Mouse (Mus musculus): ENCODE data around the gene Epas1.

The Epas1 gene

GRCm38 (mm10) chr17:86828500-86828899 is 75.0 kb downstream of the Epas1 start:
- DNase-seq (ENCODE audit: low spot score): no peak

DNA sequence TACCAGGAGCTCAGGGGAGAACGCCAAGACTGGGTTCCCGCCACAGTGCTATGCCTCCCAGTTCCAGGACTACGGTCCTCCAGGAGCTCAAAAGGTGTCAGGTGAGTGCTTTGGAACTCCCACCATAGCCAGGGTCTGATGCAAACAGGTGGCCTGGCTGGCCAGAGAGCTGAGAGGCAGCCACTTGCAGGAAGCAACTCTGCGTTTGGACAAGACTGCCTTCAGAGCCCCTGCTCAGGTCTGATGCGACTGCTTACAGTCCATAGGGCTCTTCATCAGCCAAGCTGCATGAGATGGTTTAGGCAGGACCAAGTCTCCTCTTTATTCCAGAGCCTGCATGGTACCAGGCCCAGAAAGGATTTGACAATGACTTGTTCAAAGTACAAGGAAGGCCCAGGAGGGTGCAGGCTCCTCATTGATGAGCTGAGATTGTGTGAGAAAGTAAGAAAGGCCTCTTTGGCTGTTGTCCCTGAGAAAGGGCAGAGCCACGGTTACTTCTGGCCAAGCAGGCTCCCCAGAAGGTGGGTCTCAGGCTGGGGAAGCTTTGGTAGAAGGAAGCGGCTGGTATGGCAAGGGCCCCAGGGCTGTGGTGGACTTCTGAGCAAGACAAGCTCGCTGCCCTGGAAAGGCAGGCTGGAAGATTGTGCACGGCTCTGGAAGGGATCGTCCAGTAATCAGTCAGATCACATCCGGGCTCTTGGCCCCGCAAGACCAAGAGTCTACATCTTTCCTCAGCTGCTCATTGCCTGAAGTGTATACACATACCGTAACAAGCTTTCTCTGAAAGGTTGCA is 76.1 kb downstream of the Epas1 start:
- DNase-seq (ENCODE audit: low spot score): no peak

DNA sequence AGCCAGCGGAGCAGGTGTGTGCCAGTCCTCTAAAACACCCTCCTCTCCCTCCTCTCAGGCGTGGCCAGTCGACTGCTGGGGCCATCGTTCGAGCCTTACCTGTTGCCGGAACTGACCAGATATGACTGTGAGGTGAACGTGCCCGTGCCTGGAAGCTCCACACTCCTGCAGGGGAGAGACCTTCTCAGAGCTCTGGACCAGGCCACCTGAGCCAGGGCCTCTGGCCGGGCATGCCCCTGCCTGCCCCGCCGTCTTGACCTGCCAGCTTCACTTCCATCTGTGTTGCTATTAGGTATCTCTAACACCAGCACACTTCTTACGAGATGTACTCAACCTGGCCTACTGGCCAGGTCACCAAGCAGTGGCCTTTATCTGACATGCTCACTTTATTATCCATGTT is 77.4 kb downstream of the Epas1 start:
- no peak for DNase-seq (ENCODE audit: low spot score)

GRCm38 (mm10) chr17:86832562-86833327 is 79.2 kb downstream of the Epas1 start:
- peak; percentile 33 for DNase-seq (ENCODE audit: low spot score)

GRCm38 (mm10) chr17:86833945-86834344 is 80.4 kb downstream of the Epas1 start:
- no peak for DNase-seq (ENCODE audit: low spot score)

DNA sequence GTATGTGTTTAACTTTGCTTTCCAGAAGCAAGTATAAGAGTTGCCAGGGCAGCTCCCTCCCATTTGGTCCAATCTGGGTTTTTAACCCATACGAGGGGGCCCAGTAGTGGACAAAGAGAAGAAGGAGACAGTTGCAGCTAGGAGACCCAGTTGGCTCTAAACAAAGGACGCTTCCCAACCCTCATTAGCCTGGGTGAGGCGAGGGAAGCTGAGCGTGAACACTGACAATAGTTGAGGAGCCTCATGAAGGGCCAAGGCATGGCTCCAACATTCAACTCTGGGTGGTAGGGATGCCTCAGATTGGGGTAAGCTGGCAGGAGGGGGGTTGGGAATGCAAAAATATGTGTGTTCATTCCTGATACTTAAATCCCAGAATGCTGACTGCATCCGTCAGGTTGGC is 85.8 kb downstream of the Epas1 start:
- DNase-seq (ENCODE audit: low spot score): peak; percentile 63

DNA sequence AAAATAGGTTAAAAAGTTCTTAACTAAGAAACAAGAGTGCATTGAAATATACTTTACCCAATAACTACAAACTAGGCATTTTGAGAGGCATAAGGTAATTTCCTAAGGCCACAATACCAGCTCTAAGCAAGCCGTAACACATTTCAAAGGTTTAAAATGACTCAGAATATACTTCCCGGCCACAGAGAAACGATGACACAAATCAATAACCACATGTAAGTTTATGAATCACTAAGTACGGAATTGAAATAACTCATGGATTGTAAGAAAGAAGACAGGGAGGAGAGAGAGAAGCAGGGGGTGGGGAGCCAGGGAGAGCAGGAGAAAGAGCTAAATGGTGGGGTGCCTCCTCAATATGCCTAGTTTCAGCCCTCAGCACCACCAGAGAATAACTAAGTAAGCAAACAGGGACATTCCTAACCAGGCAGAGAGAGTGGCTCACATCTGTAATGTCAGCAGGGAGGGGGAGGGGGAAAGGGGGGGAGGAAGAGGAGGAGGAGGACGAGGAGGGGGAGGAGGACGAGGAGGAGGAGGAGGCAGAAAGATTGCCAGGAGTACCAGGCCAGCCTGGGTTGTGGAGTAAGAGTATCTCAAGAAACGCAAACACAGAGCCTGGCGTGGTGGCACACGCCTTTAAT is 97.3 kb downstream of the Epas1 start:
- DNase-seq (ENCODE audit: low spot score): no peak

GRCm38 (mm10) chr17:86851782-86852181 is 98.3 kb downstream of the Epas1 start:
- no peak for DNase-seq (ENCODE audit: low spot score)

DNA sequence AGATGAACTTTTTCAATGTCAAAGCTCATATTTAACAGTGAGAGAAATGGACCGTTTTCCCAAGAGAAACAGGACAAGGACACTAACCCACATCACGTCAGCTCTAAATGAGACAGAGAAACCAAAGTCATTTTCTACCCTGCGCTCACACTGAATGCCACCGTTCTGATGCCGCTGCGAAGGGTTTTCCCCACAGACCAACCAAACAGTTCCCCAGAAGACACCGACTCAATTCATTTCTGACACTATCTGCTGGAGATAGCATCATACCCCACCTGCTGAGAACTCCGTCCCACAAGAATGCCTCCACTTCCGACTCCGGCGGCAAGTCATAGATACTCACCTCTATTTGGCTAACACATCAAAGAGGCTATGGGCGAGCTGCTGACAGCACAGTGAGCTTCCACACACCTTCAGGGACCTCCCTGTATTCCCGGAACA is 99.1 kb downstream of the Epas1 start:
- DNase-seq (ENCODE audit: low spot score): no peak

DNA sequence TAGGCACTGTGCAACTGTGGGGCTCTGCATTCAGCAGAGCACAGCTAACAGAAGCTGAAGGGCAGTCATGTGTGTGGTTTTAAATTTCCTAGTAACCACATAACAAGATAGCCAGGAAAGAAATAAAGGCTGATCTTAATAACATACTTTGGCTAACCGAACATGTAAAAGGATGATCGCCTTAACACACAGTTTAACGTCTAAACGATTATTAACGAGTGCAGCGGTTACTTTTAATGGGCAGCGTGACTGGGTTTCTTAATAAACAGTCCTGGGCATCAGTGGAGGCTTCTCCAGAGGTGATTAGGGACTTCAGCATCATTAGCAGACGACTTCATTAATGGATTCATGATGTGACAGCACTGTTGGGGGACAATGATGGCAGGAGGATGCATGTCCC is 117.1 kb downstream of the Epas1 start:
- peak; percentile 42 for DNase-seq (ENCODE audit: low spot score)

- no peak for DNase-seq (ENCODE audit: low spot score)
Measured at GRCm38 (mm10) chr17:86872643-86873042, 119.1 kb downstream of the Epas1 start.

DNA sequence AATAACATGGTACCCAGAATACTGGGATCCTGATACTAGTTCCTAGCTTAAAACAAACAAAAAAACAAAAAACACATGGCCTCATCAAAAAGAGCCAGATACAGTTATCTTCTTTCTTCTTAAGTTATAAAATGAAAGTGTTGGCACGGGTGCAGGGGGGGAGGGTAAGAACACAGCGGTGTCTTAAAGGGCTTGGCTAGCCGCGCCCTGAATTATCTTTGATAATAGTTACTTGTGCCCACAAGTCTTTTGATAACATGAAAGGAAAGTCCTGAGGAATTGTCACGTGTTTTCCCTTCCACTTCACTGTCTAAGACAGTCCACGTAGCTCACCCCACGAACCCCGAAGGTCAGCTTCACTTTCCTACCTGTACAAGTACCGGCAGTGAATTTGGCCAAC is 123.4 kb downstream of the Epas1 start:
- DNase-seq (ENCODE audit: low spot score): no peak

- DNase-seq (ENCODE audit: low spot score): no peak
Measured at GRCm38 (mm10) chr17:86877747-86878146, 124.2 kb downstream of the Epas1 start.

- no peak for DNase-seq (ENCODE audit: low spot score)
Measured at GRCm38 (mm10) chr17:86880056-86880455, 126.6 kb downstream of the Epas1 start.

DNA sequence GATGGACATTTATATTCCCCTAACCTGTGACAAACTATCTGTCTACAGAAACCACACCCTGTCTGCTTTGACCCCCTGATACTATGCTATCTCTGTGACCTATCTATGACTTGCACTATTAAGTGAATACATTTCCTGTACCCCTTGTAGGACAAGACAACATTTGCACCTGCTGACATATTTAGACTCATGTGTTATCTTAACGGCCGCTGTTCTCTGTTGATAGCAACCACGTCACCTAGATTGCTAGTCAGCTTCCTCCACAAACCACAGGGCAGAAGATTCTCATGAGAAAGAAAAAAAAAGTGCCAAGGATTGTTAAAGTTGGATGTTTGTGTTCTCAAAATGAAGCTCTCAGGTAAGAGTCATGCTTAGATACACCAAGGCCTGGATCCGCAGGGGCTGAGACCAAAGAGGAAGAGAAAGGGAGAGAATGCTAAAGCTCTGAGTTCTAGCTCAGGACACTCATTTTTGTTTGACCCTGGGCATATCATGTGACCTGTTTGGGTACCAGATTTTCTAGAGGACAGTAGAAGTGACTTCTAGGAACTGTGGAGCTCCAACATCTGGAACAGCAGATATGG is 127.1 kb downstream of the Epas1 start:
- DNase-seq (ENCODE audit: low spot score): no peak
